8 mouse cellular contexts compared by ENCODE assay signal in the genomic region with DNA sequence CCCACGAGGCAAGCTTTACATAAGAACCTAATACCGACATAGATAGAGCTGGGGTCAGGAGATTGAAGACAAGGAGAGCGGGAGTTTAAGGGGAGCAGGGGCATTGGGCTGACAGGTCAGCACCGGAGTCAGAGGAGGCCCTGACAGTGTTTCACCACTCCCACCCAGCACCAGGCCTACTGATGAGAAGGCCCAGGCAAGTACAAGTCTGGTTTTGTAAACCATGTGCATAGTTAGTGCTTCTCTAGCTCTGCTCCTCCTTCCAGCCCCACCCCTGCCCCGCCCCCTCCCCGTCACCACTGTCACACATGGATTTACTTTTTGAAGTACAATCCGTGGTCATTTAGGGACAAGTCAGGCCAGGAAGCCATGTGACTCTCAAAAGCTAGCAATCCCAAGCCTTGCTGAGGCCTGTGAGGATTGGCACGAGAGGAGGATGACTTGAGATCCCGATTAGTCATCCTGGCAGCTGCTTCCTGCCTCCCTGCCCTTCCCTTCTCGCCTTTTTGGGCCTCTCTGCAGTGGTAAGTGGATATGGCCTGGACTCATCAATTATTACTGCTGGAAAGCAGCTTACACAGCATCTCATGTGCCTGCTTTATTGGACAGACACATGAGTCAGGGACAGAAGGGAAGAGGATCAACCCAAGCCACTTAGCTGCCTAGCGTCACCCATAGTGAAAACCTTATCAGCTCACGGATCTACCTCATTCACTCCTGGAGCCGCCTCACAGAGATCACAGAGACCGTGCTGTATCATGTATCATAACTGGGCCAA. TPM values are rescaled to one million over a fixed set of nuclear protein-coding genes. Genes with fewer than 3 reads are reported as not detected.
DNase-seq lines count a peak whose midpoint lies in the region; ATAC-seq lines count a peak whose summit lies in the region.

No protein-coding gene starts in this region.

- H3K4me3 ChIP-seq in megakaryocyte, embryonic 14.5 days (replicated peaks), result peak overlapping the region; percentile 72
- H3K4me3 ChIP-seq in neural tube, embryonic 14.5 days (ENCODE audit: low read depth, low read length), result no peak overlapping the region

- H3K9me3 ChIP-seq in megakaryocyte, embryonic 14.5 days, result no peaks in the 10 kb centered on the region
- H3K9me3 ChIP-seq in neural tube, embryonic 14.5 days (ENCODE audit: control insufficient read depth, low read length), result no peaks in the 10 kb centered on the region

- H3K9ac ChIP-seq in neural tube, embryonic 14.5 days (replicated peaks; ENCODE audit: low read depth, low read length), result no peak overlapping the region

- peaks cover 23% of the 10 kb centered on the region for H3K4me1 ChIP-seq in megakaryocyte, embryonic 14.5 days
- no peaks in the 10 kb centered on the region for H3K4me1 ChIP-seq in neural tube, embryonic 14.5 days (ENCODE audit: control insufficient read depth, insufficient read depth, low read length)

- DNase-seq in fat pad, adult 2 months (ENCODE audit: extremely low read depth, low read depth, low spot score), result peak; percentile 94
- DNase-seq in kidney, adult 8-10 months, result peak; percentile 75 to 76
- no peak for DNase-seq in layer of hippocampus, adult 11-12 months (ENCODE audit: low spot score)
- no peak for DNase-seq in right cerebral cortex, postnatal 10 days (ENCODE audit: low spot score in 2 of 2)
- DNase-seq in right cerebral cortex, adult 18-20 months, result no peak

- no peaks in the 10 kb centered on the region for H3K36me3 ChIP-seq in megakaryocyte, embryonic 14.5 days (replicated peaks; ENCODE audit: low read length)
- no peaks in the 10 kb centered on the region for H3K36me3 ChIP-seq in neural tube, embryonic 14.5 days (ENCODE audit: control insufficient read depth, insufficient read depth, low read length)

- H3K27me3 ChIP-seq in megakaryocyte, embryonic 14.5 days (replicated peaks), result peaks cover 18% of the 10 kb centered on the region
- H3K27me3 ChIP-seq in neural tube, embryonic 14.5 days (ENCODE audit: control insufficient read depth, insufficient read depth, low read length), result no peaks in the 10 kb centered on the region

- no peak for ATAC-seq in megakaryocyte, adult 5-6 weeks (ENCODE audit: poor library complexity, severe bottlenecking)
- ATAC-seq in neural tube, embryonic 14.5 days (ENCODE audit: low read depth), result peak; percentile 41; the same call in 1 of the 2 replicates

- H3K4me2 ChIP-seq in neural tube, embryonic 14.5 days (ENCODE audit: low read depth, low read length), result no peak overlapping the region

- WGBS in neural tube, embryonic 14.5 days, result 63% methylated on average over 14 of the region's 14 CpGs

- no peak overlapping the region for H3K27ac ChIP-seq in neural tube, embryonic 14.5 days (ENCODE audit: low read depth, low read length)

RNA-seq across cellular contexts. Expression of a gene that starts 34.1 kb away (rescaled TPM):
- polyA plus RNA-seq in megakaryocyte, embryonic 14.5 days (2012; ENCODE audit: insufficient read depth, low replicate concordance), result 1.6 and 17.1 TPM in 2 replicates
- total RNA-seq in megakaryocyte, adult 5-6 weeks (2015), result 181 and 183 TPM in 2 replicates
- 95.4 and 105 TPM in 2 replicates for total RNA-seq in megakaryocyte, adult 5-6 weeks (2017)
- 392 and 416 TPM in 2 replicates for polyA plus RNA-seq in neural tube, embryonic 14.5 days (2014; fragmentation: Nextera tagmentation; extraction: Ambion mirVana)

RNA-seq across cellular contexts. Expression of a gene that starts 48.1 kb away (rescaled TPM):
- 0.10 TPM in 1 of 2 replicates, not detected in the other for polyA plus RNA-seq in megakaryocyte, embryonic 14.5 days (2012; ENCODE audit: insufficient read depth, low replicate concordance)
- 0.25 TPM in 1 of 2 replicates, not detected in the other for total RNA-seq in megakaryocyte, adult 5-6 weeks (2015)
- total RNA-seq in megakaryocyte, adult 5-6 weeks (2017), result 0.18 TPM in 1 of 2 replicates, not detected in the other
- polyA plus RNA-seq in neural tube, embryonic 14.5 days (2014; fragmentation: Nextera tagmentation; extraction: Ambion mirVana), result 0.22 and 1.2 TPM in 2 replicates

RNA-seq across cellular contexts. Expression of a gene that starts 59.3 kb away (rescaled TPM):
- polyA plus RNA-seq in megakaryocyte, embryonic 14.5 days (2012; ENCODE audit: insufficient read depth, low replicate concordance), result 4.8 and 8.6 TPM in 2 replicates
- 5.6 and 7.8 TPM in 2 replicates for total RNA-seq in megakaryocyte, adult 5-6 weeks (2015)
- total RNA-seq in megakaryocyte, adult 5-6 weeks (2017), result 6.0 and 8.3 TPM in 2 replicates
- 11.6 and 15.0 TPM in 2 replicates for polyA plus RNA-seq in neural tube, embryonic 14.5 days (2014; fragmentation: Nextera tagmentation; extraction: Ambion mirVana)

Comparison
In these comparisons a context has a peak if more than half of its experiments do, and no peak if none do; other contexts are left out.
1. DNase-seq: peak in fat pad, adult 2 months (single experiment) and kidney, adult 8-10 months (2 of 2); none in layer of hippocampus, adult 11-12 months (single experiment), right cerebral cortex, postnatal 10 days (0 of 2) and right cerebral cortex, adult 18-20 months (single experiment).
2. RNA of a gene that starts 34.1 kb away (polyA plus RNA-seq): 392 to 416 TPM in neural tube, embryonic 14.5 days; 1.6 to 17.1 TPM in megakaryocyte, embryonic 14.5 days; every median in the first group is over 10 times any median in the second.